Mouse (Mus musculus): Measurements from ENCODE around the gene Snrpd2. TPM values are rescaled to one million over a fixed set of nuclear protein-coding genes. Genes with fewer than 3 reads are reported as not detected.

Gene Snrpd2
- polyA plus RNA-seq, 2 experiments: 67.5 to 75.3 TPM

DNA sequence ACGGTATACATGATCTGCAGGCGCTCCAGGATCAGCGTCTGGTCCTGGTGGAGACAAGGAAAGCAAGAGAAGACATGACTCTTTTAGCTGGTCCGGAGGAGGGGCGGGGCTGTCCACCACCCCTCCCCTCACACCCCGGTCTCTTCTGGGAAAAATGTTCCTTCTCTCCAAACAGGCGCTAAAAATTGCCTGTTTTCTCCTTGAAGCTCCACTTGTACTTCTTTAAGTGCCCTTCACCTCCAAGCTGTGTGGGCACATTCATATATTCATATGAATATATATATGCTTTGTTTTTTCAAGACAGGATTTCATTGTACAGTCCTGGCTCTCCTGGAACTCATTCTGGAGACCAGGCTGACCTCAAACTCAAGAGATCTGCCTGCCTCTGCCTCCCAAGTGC lies 13.4 kb downstream of the Snrpd2 start:
- no peak for ATAC-seq (ENCODE audit: insufficient read depth)
- TF ChIP-seq EP300 (IDR thresholded peaks at IDR 0.05; ENCODE audit: low read depth) (no peak), CTCF (IDR thresholded peaks at IDR 0.05; ENCODE audit: low read depth) (no peak)
- no peaks in the 10 kb centered on the region; the same call in 1 of the 2 replicates for H3K9me3 ChIP-seq (ENCODE audit: control insufficient read depth, low read length)
- H3K36me3 ChIP-seq (replicated peaks; ENCODE audit: control insufficient read depth, insufficient read depth, low read depth): no peaks in the 10 kb centered on the region
- no peak overlapping the region for H3K4me2 ChIP-seq (ENCODE audit: low read depth)
- no peak for DNase-seq (ENCODE audit: low read depth in 3 of 3, low spot score in 3 of 3)
- no peak overlapping the region for H3K4me3 ChIP-seq (ENCODE audit: insufficient read depth in 1 of 2, low read depth in 2 of 2, low read length in 2 of 2)
- no peak overlapping the region for H3K27ac ChIP-seq
- peaks cover 16% of the 10 kb centered on the region for H3K27me3 ChIP-seq (ENCODE audit: control insufficient read depth, insufficient read depth, low read length)
- WGBS (ENCODE audit: insufficient replicate concordance): 65% methylated on average over 7 of the region's 7 CpGs
- H3K9ac ChIP-seq (replicated peaks): no peak overlapping the region
- H3K4me1 ChIP-seq (replicated peaks; ENCODE audit: control insufficient read depth in 2 of 2, insufficient read depth in 2 of 2, low read length in 1 of 2): peaks cover 13 to 22% of the 10 kb centered on the region in 2 experiments

DNA sequence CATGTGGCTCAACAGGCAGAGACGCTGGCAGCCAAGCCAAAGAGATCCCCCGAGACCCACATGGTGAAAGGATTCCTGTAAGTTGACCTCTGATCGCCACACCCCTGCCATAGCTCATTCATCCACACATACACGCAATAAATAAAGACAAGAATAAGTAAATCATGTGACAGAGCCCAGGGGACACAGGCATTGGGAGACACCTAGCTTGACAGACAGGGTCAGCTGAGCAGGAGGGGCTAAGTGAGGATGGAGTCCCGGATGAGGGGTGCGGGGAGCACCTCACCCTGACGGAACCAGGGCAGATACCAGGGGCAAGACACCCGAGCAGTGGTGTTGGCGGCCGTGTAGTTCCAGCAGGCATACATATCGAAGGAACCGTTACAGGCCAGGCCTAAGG lies 14.2 kb downstream of the Snrpd2 start:
- Histone ChIP-seq H3K9ac (replicated peaks) (no peak overlapping the region), H3K4me1 (replicated peaks; ENCODE audit: control insufficient read depth in 2 of 2, insufficient read depth in 2 of 2, low read length in 1 of 2) (peaks cover 13 to 22% of the 10 kb centered on the region in 2 experiments), H3K4me2 (ENCODE audit: low read depth) (peak overlapping the region; percentile 33; the same call in 1 of the 2 replicates), H3K36me3 (replicated peaks; ENCODE audit: control insufficient read depth, insufficient read depth, low read depth) (no peaks in the 10 kb centered on the region), H3K9me3 (ENCODE audit: control insufficient read depth, low read length) (no peaks in the 10 kb centered on the region; the same call in 1 of the 2 replicates), H3K4me3 (ENCODE audit: insufficient read depth in 1 of 2, low read depth in 2 of 2, low read length in 2 of 2) (no peak overlapping the region), H3K27me3 (ENCODE audit: control insufficient read depth, insufficient read depth, low read length) (peaks cover 16% of the 10 kb centered on the region), H3K27ac (no peak overlapping the region)
- ATAC-seq (ENCODE audit: insufficient read depth) (no peak), DNase-seq (ENCODE audit: low read depth in 3 of 3, low spot score in 3 of 3) (no peak)
- WGBS (ENCODE audit: insufficient replicate concordance): 28% methylated on average over 12 of the region's 12 CpGs
- TF ChIP-seq CTCF (IDR thresholded peaks at IDR 0.05; ENCODE audit: low read depth) (no peak), EP300 (IDR thresholded peaks at IDR 0.05; ENCODE audit: low read depth) (no peak)

DNA sequence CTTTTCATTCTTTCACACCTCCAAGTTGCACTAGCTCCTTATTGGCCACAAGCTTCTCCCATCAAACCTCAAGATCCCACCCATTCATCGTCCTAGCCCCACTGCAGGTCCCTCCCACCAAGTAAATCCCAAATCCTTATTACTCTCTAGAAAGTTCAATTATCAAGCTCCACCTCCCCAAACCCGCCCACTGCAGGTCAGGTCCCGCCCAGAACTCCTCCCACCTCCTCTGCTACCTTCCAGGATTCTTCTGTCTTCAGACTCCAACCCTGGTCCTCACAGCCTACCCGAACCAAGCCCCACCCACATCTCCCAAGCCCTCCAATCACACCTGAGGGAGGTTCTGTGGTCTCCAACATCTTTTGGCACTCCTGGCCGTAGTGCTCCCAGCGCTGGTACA lies 14.7 kb downstream of the Snrpd2 start:
- Histone ChIP-seq H3K9ac (replicated peaks) (no peak overlapping the region), H3K4me3 (ENCODE audit: insufficient read depth in 1 of 2, low read depth in 2 of 2, low read length in 2 of 2) (no peak overlapping the region), H3K4me1 (replicated peaks; ENCODE audit: control insufficient read depth in 2 of 2, insufficient read depth in 2 of 2, low read length in 1 of 2) (peaks cover 13 to 22% of the 10 kb centered on the region in 2 experiments), H3K36me3 (replicated peaks; ENCODE audit: control insufficient read depth, insufficient read depth, low read depth) (no peaks in the 10 kb centered on the region), H3K4me2 (ENCODE audit: low read depth) (peak overlapping the region; percentile 33; the same call in 1 of the 2 replicates), H3K27ac (no peak overlapping the region), H3K27me3 (ENCODE audit: control insufficient read depth, insufficient read depth, low read length) (peaks cover 14% of the 10 kb centered on the region), H3K9me3 (ENCODE audit: control insufficient read depth, low read length) (no peaks in the 10 kb centered on the region; the same call in 1 of the 2 replicates)
- WGBS (ENCODE audit: insufficient replicate concordance): 2% methylated on average over 6 of the region's 6 CpGs
- no peak for TF ChIP-seq EP300 (IDR thresholded peaks at IDR 0.05; ENCODE audit: low read depth)
- TF ChIP-seq CTCF (IDR thresholded peaks at IDR 0.05; ENCODE audit: low read depth): no peak
- ATAC-seq (ENCODE audit: insufficient read depth): peak; percentile 41; the same call in 1 of the 2 replicates
- DNase-seq (ENCODE audit: low read depth in 3 of 3, low spot score in 3 of 3): no peak

DNA sequence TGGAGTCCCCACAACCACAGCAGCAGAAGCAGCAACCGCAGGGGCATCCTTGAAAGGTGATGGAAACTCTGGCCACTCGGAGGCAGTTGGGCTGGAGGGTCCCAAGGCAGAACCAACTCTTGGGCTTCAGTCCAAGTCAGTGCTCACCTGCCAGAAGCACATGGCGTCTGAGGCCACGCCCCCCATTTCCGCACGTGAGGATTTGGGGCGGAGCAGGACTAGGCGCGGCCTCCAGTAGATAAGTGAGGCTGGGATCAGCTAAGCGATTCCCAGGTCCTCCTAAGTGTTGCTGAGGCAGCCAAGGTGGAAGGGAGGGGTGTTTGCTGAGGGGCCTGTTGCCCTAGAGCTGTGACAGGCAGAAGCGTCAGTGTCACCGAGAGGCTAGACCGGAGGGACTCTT lies 15.5 kb downstream of the Snrpd2 start:
- Histone ChIP-seq H3K9ac (replicated peaks) (no peak overlapping the region), H3K4me2 (ENCODE audit: low read depth) (peak overlapping the region; percentile 33), H3K9me3 (ENCODE audit: control insufficient read depth, low read length) (no peaks in the 10 kb centered on the region; the same call in 1 of the 2 replicates), H3K27ac (no peak overlapping the region), H3K36me3 (replicated peaks; ENCODE audit: control insufficient read depth, insufficient read depth, low read depth) (no peaks in the 10 kb centered on the region), H3K4me3 (ENCODE audit: insufficient read depth in 1 of 2, low read depth in 2 of 2, low read length in 2 of 2) (no peak overlapping the region), H3K27me3 (ENCODE audit: control insufficient read depth, insufficient read depth, low read length) (peaks cover 9% of the 10 kb centered on the region), H3K4me1 (replicated peaks; ENCODE audit: control insufficient read depth in 2 of 2, insufficient read depth in 2 of 2, low read length in 1 of 2) (peaks cover 13 to 22% of the 10 kb centered on the region in 2 experiments)
- no peak for DNase-seq (ENCODE audit: low read depth in 3 of 3, low spot score in 3 of 3)
- ATAC-seq (ENCODE audit: insufficient read depth): 0 out of 2 replicates have a peak, but pooled peaks have one; percentile 40
- TF ChIP-seq CTCF (IDR thresholded peaks at IDR 0.05; ENCODE audit: low read depth): no peak
- TF ChIP-seq EP300 (IDR thresholded peaks at IDR 0.05; ENCODE audit: low read depth): no peak
- under 1% methylated on average over 13 of the region's 13 CpGs for WGBS (ENCODE audit: insufficient replicate concordance)

DNA sequence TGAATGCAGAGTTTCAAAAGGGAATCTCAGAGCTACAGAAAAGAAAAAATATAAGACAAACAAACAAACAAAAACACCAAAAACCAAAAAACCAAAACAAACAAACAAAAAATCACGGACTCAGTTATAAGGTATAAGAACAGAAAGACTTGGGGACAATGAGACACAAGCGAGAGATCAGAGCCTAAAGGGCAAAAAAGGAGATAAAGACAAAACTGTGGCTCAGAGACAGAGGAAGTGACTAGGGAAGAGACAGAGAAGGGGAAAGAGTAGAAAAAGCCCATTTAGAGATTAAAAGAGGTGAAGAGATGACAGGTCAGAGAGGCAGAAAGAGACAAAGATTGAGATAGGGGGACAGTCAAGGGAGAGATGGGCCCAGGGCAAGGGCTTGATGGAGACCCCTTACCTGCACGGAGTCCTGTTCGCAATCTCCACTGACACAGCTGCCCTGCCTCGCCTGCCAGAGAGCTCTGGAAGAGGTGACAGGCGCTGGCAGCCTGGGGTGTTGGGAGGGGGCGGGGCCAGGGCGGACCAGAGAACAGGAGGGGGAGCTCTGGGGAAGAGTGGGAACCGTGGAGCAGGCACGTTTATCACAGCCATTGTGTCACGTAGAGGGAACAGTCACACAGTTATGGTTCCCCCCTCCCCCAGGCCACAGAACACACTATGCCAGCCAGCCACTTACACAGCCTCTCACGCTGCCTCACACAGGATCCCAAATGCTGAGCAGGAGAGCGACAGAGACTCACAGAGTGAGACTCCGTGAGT lies 16.3 kb downstream of the Snrpd2 start, which contains the start of gene Gipr:
Gipr (minus strand) TSS at position 472 of the 768 bp plus-strand sequence.
- no peak within 1 kb of the TSS for H3K9ac ChIP-seq (replicated peaks)
- H3K4me2 ChIP-seq (ENCODE audit: low read depth): peak within 1 kb of the TSS; percentile 33
- H3K4me3 ChIP-seq (ENCODE audit: insufficient read depth in 1 of 2, low read depth in 2 of 2, low read length in 2 of 2): no peak within 1 kb of the TSS
- H3K4me1 ChIP-seq (replicated peaks; ENCODE audit: control insufficient read depth in 2 of 2, insufficient read depth in 2 of 2, low read length in 1 of 2): peaks cover 13 to 20% of the 10 kb centered on the region in 2 experiments
- H3K27me3 ChIP-seq (ENCODE audit: control insufficient read depth, insufficient read depth, low read length): peaks cover 9% of the 10 kb centered on the region
- H3K9me3 ChIP-seq (ENCODE audit: control insufficient read depth, low read length): no peaks in the 10 kb centered on the region; the same call in 1 of the 2 replicates
- no peak for DNase-seq (ENCODE audit: low read depth in 3 of 3, low spot score in 3 of 3)
- TF ChIP-seq EP300 (IDR thresholded peaks at IDR 0.05; ENCODE audit: low read depth) (no peak), CTCF (IDR thresholded peaks at IDR 0.05; ENCODE audit: low read depth) (no peak)
- WGBS (ENCODE audit: insufficient replicate concordance): 10% methylated on average over 14 of the region's 14 CpGs
- H3K27ac ChIP-seq: no peak within 1 kb of the TSS
- no peaks in the 10 kb centered on the region for H3K36me3 ChIP-seq (replicated peaks; ENCODE audit: control insufficient read depth, insufficient read depth, low read depth)
- ATAC-seq (ENCODE audit: insufficient read depth): no peak

Data from liver, embryonic 14.5 days (tissue).